Mouse (Mus musculus): ENCODE measurements at regions not wholly inside any gene's neighbourhood (a gene's known extent, or its start where the extent isn't known, plus 50 kb on each side); places are given as distances from the start of the nearest gene placed in this dataset.

DNA sequence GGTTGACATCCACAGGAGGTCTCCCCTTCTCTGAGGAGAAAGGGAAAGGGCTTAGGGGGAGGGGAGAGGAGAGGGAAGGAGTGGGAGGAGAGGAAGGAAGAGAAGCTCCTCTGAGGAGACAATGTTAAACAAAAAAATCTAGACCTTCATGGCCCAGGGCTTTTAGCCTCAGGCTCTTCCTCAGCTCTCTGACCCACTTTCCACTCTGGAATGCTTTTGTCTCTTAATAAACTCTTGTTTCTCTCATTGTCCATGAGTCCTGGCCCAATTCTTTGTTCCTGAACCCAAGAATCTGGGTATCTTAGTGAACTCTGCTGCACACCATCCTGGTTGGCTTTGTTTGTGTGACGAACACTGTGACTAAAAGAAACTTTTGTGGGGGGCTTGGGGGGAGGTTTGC, 325.0 kb downstream of the Eipr1 start:
- no peak for TF ChIP-seq CTCF (IDR thresholded peaks at IDR 0.05; ENCODE audit: low read depth)
- no peak for TF ChIP-seq EP300 (IDR thresholded peaks at IDR 0.05; ENCODE audit: low read depth)

Measured in heart, postnatal 0 days (tissue).